Mouse (Mus musculus) B cell, adult 2 months (primary cell): ENCODE results near the gene Tex14.
A peak's percentile ranks its signal among the peaks of the same experiment; 100 is the strongest.

Source experiments
- DNase-seq, 2 experiments: peaks; one replicate each; pipeline ENCODE4 v3.0.0; 2022

Gene Tex14

DNA sequence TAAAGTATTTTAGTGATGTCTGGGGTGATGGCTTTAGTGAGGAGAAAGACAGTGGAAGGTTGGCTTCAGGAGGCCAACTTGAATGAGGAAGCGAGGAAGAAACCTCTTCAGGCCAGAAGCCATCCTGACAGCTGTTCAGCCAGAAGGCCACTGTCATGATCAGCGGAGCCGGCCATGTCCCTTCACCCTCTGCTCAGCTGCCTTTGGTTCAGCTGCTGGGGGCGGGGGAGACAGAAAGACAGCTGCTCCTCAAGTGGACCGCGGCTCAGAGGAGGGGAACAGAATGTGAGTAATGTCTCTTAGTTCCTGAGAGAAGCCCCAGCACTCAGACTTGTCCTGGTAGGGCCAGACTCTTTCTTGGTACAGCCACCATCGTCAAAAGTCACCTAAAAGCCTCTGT, 168.9 kb downstream of the Tex14 start:
- no peak for DNase-seq

DNA sequence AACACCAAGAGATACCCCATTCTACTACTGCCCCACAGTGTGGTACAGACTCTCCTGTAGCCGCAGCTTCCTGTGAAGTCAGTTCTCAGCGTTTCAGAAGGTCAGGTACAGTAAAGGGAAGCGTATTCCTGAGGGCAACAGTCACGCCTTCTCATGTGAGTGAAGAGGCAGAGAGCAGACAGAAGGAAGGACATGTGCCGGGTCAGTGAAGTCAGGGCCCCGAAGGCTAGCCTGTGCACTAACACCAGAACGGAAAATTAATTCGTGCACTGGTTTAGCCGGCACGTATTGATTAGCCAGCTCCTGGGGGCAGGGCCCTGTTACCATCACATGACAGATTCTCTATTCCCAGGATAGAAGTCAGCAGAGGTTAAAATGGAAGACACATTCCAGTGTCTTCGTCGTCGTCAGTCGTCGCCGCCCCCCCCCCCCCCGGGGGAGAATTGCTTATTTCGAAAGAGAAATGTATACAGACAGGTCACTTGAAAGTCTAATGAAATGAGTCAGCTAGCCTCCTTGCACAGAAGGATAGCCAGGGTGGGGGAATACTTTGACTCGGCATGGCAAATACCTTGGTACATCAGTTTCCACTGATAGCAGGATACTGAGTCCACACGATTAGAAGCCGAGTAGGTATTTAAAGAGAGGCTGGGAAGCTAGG, 169.8 kb downstream of the Tex14 start:
- DNase-seq, result no peak

DNA sequence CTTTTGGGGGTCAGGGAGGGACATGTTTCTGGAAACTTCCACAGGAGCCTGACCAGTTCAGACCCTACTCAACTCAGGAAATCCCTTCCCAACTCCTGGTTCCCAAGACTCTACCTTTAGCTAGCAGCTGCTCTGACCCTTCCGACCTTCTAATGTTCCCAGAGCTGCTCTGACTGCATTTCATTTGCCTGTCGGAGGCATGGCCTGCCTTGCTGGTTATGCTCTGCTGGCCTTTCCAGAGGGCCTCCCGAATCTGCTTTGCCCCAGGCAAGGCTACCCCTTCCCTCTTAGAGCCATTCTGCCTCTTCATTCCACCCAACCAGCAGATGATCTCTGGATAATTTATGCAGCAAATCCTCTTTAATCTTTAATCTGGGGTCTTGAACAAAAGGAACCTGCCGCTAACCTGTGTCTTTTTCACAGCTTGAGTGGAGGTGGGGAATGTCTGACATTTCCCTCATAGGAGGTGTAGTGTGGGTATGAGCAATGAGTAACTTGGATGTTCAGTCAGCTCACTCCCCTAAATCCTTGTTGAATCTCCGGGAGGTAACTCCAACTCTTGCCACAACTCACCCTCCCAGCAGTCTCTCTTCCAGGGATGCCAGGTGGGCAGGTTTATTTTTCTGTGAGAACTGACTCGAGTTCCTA, 172.9 kb downstream of the Tex14 start:
- no peak for DNase-seq

DNA sequence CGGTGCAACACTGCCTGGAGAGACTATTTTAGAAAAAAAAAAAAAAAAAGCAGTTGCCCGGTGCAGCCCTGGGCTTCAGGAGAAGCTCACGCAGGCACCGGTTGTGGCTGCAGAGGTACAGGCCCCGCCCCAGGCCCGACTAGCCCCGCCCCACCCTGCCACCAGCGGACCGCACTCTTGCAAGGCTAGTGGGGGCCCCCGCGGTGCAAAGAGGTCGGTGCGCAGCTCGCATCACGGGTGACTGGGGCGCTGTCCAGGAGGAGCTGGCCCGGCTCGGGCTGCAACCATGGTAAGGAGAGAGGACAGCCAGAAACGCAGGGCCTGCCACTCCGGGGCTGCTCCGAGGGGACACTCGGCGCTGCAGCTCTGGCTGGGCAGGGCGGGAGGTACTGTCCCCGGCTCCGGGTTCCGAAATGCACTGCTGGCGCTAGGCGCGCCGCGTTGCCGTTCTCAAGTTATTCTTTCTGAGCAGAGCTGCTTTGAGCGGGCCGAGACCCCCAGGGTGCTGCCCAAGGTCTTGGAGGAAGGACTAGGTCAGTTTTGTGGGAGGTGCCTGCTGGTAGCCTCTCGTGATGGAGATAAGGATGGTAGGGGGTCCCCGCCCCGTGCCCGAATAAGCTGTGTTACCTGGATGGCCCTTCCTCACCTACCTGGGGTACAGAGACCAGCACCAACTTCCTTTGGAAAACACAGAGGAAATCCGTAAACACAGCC, 173.5 kb downstream of the Tex14 start:
- peak; percentile 63 to 66 for DNase-seq

DNA sequence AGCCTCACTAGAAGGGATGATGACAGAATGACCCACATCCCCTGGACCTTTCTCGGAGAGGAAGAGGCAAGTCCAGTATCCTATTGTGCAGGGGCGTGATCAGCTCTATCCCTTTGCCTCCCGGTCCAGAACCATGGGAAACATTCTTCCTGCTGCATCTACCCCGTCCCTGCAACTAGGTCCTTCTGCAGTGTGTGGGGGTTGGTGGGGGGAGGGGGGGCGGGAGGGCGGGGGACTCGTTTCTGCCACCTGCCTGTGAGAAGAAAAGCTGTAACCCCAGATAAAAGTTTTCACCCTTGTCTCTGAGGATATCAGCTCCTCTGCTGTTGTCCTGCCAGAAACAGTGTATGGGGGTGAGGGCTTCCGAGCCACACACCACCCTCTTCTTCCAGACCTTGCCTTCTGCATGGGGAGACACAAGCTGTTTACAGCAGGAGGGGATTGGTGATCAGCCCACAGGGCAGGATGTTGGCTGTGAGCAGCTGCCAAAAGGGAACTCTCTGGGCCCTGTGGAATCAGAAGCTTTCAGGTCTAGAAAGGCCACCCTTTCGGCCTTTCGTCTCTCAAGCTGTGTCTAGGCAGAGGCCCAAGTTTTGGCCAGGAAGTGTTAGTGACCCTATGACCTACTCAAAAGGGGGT, 174.2 kb downstream of the Tex14 start:
- DNase-seq, result no peak

DNA sequence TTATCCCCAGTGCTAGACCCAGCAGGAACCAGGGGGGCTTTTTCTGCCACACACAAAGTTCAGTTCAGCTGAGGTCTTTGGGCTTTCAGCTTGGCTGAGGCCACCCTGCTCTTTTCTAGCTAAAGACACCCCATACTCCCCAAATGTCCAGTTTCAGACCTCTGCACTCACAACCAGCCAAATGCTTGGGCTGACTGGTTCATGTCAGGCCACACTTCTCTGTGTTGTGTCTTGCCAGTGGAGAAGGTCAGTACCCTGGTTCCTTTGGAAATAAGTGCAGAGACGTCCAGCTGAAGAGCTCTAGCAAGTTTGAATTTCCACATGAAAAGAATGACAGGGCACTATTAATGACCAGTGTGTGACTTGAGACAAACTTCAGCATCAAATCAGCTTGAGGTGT, 174.8 kb downstream of the Tex14 start:
- no peak for DNase-seq

DNA sequence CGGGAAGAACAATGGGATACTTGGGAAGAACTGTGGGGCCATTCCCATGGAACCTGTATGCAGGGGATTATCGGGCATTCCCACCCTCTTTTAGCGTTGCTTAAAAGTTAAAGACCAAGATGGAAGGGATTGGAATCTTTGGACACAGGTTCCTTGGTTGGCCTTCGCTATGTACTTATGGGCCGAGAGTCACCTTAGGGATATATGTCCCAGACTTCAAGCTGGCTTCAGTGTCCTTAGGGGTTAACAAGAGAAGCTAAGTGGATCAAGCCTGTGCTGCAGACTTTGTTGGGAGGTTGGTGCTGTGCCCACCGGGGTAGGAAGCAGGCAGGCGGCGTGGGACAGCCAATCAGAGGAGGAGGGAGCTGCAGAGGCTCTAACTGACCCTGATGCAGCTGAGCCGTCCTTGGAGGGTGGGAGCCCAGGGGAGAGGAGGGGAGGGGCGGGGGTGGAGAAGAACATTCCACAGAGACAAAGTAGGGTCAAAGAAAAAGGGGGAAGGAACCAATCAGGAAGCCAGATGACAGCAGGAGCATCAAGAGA, 175.7 kb downstream of the Tex14 start:
- DNase-seq, result no peak

DNA sequence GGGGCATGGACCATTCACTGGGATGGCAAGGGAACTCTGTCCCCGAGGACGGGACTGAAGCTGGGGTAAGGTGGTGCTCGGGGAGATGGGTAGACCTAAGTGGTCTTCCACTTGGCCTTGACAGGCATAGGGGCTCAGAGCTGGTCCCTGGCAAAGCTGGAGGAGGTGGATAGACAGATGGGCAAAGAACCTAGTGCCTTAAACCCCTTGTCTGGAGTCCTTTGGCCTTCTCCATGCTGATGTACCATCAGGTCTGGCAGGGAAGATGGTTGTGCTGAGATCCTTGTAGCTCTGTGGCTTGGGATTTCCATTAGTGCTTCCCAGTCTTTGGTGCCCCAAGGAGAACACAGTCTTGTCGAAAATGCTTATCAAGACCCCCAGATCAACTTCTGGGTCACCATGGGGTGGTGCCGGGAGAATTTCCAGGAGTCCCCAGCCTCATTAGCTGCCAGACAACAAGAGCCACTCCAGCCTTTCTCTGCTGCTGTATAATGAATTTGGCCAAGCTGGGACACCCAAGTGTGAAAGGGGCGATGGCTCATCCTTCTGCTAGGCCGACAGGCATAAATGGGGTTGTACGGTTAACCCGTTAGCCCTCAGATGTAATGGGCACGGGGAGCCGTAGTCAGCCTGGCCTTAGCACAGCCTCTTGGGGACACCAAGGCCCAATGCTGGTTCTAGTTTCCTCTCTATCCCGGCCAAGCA, 176.4 kb downstream of the Tex14 start:
- DNase-seq, result no peak

DNA sequence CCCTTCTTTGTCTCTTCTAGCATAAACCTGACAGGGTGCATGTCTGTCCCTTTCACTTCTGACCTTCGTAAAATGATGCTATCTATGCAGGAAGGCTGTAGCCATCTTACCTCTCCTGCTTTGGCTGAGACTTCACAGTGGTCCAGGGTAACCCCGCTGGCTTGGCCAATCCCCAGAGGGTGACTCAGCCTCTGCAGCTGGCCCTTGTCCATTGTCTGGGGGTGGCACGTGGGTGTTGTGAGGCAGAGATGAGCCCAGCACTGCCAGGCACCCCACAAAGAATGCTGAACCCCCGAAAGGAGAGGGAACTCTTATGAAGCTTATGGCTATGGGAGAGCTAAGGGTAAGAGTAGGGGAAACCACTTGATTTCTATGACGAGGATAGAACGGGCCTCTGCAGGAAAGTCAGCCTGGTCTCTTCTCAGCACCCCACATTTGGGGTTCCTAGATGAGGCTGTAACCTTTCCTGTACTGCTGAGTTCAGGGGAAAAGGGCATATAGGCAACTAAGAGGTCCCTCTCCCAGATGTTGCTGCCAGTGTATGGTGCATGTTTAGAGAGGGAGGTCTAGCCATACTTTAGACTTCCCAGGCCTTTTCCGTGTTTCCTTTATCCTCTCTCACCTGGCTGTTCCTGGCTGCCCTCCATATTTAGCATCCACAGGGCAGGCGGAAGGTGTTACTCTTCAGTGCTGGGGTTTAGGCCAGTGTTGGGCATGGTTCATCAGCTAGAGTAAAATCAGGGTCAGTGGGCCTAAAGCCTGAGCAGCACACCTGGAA, 177.3 kb downstream of the Tex14 start:
- no peak for DNase-seq

DNA sequence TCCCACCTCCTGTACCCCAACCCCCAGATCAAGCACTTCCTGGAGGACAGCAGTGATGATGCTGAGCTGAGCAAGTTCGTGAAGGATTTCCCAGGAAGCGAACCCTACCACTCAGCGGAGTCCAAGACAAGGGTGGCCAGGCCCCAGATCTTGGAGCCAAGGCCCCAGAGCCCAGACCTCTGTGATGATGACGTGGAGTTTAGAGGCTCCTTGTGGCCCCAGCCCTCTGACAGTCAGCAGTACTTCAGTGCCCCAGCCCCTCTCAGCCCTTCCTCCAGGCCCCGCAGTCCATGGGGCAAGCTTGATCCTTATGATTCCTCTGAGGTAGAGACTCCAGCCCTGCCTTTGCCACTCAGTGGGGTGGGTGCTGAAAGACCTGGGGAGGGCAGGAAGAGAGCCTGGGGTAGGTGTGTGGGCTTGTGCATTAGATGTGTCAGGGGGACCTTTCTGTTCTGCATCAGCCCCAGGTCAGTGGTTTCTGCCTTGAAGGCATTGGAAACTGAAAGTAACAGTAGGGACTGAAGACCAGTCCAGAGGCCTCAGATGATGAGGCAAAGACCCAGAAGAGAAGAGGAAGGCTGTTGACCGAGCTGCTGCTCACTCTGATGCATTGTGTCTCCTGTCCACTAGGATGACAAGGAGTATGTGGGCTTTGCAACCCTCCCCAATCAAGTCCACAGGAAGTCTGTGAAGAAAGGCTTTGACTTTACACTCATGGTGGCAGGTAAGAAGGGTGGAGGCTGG, 178.6 kb downstream of the Tex14 start:
- DNase-seq, result no peak

DNA sequence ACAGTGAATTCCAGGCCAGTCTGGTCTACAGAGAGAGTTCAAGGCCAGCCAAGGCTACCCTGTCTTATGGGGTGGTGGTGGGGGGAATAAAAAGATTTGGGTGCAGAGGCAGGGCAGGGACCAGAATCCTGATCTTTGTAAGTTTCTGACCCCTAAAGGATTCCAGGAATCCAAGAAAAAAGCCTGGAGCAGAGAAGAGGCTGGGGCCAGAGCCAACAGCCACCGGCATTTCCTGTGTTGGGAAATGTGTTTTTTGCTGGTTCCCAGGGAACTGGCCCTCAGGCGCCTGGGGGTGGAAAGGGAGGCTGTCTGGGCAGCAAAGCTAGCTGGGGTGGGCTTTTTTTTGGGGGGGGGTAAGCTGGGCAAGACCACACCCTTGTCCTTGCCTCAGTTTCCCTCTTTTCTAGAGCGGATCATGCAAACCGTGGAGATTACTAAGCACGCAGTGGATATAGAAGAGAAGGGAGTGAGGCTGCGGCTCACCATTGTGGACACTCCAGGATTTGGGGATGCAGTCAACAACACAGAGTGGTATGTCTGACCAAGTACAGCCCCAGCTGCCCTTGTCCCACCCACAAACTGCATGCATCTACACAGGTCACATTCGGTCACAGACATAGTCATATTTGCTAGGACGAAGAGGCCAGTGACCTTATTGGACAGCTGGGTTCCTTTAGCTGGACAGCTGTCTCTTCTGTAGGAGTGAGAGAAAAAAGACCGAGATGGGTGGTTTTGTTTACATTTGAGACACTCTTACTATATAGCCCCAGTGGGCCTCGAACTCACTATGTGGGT, 180.0 kb downstream of the Tex14 start:
- DNase-seq, result no peak

DNA sequence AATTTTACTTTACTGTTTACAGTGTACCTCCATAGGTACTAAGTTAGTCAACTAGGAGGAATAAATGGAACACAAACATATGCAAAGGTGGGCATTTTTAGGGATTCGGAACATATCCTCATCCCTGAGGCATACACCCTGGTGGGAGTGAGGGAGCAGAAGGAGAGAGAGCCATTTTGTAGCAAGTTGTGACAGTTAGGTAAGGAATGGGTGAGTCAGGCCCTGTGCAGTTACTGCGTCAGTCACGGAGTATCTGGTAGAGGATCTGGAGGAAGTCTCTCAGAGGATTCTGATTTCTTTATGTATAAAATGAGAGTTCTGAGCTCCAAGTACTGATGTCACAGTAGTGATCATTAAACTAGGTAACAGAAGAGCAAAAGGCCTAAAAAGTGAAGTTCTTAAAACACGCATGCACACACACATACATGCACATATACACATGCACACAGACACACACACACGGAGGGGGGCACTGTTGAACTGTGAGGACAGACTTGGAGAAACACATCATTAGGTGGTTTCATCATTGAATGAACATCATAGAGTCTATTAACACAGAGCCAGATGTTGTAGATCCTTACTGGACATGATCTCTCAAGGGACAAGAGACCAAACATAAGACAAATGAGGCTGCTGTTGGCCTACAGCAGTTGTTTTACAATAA, 182.5 kb downstream of the Tex14 start:
- no peak for DNase-seq

DNA sequence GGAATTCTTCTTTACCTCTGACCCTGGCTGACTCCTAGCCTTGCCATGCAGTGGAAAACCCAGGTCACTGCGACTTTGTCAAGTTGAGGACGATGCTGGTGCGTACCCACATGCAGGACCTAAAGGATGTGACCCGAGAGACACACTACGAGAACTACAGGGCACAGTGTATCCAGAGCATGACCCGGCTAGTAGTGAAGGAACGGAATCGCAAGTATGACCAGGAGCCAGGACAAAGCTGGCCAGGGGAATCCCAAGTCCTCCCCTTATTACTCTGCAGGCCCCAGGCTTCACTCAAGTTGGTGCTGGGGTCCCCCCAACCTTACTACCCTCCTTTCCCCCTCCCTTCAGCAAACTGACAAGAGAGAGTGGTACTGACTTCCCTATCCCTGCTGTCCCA, 184.7 kb downstream of the Tex14 start:
- DNase-seq, result no peak

DNA sequence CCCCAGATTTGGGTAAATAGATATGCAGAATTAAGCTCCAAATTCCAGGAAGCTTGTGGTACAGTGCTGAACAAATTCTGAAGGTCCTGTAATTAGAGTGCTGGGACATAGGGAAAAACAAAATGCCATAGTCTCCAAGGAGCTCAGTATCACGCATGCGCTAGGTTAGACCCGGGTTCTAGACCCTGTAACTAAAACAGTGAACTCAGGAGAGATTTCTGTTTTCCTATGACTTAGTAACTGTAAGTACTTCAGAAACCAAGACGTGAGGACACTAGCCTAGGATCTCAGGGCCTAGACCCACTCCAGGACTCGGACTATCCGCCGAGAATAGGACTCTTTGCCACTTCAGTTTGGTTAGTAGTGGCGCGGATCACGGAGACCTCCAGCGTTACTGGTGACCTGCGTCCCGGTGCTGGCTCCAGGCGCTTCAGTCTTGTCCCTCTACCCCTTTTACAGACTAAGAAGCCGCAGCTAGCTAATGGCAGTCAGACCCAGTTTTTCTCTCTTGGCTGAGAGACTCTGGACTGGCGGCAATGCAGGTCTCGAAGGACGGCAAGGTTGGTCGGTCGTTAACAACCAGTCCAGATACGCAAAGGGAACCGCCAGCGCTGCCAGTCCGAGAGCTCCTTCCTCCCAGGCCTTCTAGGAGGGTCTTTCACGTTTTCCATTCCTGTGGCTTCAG, 186.1 kb downstream of the Tex14 start:
- peak; percentile 50 to 56 for DNase-seq

DNA sequence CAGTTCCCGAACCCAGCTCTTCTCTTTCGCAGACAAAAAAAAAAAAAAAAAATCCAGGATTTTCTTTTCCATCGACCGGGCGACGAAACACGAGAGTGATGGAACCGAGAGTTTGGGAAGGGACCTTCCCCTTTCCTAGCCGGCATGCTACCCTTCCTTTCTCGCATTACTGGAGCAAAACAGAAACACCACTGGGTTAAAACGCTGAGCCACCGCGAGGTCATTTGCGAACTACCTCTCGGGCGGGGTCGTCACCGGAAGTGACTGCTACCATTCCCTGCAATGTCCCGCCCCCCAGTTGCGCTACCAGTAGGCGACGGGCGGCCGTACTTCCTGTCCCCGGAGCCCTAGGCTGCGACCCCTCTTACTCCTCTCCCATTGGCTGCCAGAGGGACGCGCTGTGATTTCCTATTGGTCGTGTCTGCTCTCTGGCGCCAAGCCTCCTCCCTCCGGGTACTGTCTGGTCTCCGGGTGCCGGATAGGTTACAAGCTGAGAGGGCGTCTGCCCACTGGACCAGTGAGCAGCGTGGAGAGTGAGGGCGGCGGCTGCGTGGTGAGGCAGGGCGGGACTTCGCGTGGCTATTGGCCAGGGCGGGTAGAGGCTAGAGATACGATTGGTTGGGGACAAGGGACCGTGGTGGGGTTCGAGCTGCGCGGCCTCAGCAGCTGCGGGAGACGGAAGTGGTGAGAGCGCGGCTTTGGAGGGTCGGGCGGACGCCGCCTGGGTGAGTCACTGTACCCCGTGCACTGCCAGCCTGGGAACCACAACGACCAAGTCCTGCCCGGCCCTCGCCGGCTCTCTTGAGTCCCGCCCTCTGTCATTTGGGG, 186.9 kb downstream of the Tex14 start, which contains the start of gene Mtmr4:
Mtmr4 (plus strand) TSS at position 637 of the 828 bp plus-strand sequence.
- peak; percentile 97 to 99 for DNase-seq

DNA sequence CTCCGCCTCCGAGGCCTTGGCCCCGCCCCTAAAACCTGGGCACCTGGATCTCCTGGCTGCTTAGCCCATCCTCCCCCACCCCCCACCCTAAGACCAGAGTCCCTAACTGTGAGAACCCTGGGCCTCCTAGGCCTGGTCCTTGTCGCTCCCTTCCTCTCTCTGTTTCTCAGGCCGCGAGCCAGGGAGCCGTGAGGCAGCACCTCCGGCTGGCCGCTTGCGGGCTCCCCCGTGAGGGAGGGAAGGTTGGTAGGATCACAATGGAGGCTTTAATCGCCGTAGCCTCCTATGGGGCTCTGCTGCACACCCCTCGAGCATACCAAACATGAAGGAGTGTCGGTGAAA, 187.5 kb downstream of the Tex14 start:
- DNase-seq, result no peak

DNA sequence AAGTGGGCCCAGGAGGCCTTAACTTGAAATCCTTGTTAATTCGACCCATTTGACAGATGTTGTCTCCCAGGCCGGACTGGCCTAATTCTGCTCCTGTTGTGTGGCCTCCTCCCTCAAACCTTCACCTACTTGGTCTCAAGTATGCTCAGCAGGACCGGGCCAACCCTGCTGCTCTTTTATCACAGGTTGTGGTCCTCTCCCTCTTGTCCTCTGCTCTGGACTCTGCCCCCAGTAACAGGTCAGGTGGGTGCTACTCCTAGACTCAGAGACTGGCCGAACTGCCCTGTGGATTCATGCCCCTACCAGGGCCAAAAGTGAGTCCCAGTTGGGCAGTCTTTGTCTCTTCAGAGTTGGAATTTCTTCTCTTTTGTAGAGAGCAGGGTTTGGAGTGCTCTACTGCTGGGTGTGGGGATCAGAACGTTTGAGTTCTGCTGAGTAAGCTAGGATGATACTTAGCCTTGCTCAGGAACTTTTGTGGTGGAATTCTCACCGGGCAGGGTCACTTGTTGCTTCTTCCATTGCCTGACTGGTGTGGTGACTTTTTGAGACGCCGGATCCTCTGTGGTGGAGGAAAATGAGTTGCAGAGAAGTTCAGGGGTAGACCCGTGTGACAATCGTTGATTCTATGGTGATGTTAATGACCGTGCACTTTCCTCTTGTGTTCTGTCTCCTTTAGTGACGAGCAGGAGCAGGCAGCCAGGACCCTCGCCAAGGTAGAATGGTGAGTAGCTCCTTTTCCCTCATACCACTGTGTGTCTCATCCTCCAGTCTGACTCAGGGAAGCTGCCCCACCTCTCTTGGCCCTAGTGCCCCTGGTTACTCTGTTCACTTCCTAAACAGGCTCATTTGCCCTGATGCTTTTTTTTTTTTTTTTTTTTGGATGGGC, 188.1 kb downstream of the Tex14 start:
- no peak for DNase-seq
